Mouse (Mus musculus): Measurements from ENCODE around the gene Tgfb2.

Gene Tgfb2

DNA sequence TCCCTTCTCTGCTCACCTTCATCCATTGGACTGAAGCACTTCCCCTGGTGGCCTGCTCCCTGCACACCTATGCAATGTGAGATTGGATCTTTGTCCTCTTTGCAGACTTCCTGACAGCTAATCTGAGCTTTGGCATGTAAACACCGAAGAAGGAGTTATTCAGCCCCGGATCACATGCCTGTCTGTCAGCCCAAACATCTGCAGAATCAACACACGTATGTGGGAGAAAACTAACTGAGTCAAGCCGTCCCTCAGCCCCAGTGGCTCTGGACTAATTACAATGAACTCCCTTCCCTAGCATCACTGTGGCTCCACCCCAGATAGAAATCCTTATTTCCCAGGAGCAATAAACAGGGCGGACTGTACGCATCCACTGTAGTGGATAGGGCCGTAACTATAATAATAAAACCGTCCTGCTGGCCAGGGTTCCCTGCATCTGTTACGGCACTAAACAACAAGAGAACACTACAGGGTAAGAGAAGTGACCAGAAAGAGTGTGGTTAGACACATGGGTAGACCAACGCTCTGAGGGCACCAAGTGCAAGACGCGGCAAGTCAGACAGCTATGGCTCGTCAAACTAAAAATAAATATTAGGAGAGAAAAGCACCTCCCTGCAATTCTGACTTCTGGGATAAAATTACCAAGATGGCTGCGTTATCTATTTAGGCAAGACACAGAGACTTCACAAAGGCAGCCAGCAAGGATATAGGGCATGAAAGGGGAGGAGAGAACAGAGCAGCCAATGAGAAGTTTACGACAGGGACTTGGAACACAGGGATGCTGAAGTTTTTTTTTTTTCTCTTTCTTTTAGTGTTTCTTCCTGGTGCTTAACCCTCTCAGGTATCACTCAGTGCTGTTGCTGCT lies 3.2 kb downstream of the Tgfb2 start:
- DNase-seq: no peak

DNA sequence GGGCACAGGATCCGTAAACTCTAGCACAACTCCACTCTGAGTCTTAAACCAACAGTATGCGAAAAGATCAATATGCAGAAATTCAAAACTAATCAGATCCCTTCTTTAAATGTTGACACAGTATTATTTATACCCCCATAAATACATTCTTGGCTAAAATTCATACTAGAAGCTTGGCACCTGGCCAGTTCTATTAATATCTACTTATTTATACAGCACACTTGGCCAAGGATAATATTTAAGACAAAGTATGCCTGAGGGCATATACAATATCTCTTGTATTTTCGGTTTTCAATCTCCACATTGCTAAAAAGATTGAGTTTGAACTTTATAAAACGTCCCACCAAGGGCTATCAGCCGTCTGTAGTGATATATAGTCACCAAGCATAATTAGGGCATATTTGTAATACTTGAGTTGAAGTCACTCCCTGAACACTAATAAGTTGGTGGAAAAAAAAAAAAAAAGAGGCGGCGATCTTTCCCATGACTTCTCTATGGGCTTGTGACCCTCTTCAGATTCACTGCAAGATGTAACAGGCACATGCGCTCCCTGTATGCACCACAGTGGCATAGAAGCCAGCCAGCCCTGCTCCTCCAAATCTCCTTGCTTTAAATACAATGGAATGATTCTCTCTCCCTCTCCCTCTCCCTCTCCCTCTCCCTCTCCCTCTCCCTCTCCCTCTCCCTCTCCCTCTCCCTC lies 4.4 kb downstream of the Tgfb2 start:
- no peak for DNase-seq

DNA sequence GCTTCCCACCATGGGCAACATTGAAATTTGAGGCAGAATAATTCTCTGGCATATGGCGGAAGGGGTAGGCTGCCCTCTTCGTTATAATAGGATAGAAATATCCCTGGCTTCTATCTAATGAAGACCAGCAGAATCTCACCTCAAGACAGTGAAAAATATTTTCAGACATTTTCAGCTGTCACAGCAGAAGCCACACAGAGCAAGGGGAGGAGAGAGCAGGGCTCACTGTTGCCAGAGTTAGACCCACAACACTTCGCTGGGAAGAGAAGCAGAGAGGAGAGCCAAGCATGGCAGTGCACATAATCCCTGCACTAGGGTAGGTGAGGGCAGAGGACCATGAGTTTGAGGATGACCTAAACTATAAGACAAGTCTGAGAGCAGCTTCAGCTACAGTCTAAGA lies 5.3 kb downstream of the Tgfb2 start:
- no peak for DNase-seq

DNA sequence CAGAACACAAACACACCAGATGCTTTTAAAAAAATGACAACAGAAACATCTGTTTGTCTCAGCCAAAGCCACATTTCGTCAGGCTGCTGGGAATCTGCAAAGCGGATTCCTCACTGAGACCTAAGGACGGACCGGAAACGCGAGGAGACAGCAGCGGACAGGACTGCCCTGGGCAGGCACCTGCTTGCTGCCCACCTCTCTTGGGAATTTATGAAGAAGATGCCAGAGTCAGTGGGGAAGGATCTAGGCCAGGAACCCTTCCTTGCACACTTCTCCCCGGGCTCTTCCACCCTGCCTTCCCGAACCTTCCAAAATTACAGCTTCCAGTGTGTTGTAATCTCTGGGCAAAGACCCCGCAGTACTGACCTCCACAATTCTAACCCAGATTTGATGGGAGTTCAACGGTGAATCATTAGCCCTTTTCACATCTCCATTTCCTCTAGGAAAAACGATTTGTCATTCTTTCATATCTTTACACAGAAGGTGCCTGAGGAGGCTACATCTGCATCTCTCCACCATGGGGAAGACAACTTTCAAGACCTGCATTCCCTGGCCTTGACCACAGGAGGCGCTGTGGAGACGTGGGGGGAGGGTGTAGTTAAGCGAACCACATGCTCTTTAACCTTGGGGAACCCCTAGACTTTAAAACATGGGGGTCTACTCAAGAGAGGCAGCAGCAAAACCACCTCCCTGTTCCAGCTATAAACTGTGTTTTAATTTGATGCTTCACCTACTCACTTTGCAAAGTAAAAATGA lies 7.0 kb downstream of the Tgfb2 start:
- no peak for DNase-seq

DNA sequence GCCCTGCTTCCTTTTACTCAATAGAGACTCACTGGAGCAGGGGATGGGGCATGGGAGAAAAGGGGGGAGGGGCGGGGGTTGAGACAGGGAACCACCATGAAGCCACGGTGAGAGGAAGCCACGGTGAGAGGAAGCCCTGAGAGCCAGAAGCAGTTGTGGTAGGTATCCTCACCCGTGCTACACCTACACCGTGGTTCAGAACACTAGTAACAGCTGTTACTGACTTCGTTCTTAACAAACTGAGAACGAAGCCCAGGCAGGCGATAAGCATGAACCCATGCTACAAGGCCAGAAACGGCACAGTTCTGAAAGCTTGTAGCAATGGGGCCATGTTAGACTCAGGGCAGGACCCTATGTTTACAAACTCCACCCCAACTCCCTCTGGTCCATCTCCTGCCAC lies 9.6 kb downstream of the Tgfb2 start:
- no peak for DNase-seq

DNA sequence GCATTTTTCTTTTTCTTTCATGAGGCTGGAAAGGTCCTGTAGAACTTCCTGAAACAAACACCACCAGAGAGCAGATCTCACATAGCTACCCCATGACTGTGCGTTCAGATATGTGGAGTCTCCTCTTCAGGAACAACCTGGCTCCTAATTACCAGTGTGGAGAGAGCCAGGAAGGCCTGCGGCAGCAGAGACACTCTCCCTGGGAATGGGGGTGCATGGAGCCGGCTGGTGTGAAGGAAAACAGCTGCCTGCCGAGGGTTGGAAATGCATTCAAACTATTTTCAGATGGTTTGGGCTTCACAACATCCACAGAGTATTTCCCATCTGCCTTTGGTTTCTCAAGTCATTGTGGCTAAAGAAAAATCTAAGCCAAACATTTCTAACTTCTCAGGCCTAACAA lies 10.4 kb downstream of the Tgfb2 start:
- DNase-seq: no peak

DNA sequence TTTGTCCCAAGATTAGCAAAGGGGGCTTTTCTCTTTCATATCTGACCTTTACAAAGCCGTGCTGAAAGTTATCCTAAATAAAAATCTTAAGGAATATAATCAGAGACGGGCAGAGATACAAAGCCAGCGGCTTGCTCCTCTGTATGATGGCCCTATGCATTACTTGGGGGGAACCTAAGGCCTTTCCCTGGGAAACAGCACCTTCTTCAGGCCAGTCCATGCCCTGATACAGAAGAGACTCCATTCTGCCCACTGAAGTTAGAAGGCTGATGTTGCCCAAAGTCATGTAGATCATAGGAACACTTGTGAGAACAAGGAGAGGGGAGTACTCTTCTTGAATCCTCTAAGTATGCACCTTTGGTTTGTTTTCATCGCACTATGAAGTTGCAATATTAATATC lies 13.4 kb downstream of the Tgfb2 start:
- no peak for DNase-seq

DNA sequence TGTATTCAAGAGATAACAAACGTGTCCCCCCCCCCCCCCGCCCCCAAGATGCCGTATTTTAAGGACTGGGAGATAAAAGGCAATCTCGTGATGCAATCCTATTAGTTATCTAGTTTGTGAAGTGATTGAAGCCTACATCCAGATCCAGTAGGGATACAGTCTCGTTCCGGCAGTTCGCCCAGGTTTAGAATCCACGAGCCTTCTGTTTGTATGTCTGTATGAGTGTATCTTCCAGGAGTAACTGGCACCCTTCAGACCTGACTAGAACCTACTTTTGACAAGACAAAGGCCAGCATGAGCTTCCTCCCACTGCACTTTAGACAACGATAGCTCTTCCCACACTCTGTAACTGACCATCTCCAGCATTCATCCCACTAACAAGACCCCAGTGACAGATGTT lies 14.1 kb downstream of the Tgfb2 start:
- DNase-seq: no peak

DNA sequence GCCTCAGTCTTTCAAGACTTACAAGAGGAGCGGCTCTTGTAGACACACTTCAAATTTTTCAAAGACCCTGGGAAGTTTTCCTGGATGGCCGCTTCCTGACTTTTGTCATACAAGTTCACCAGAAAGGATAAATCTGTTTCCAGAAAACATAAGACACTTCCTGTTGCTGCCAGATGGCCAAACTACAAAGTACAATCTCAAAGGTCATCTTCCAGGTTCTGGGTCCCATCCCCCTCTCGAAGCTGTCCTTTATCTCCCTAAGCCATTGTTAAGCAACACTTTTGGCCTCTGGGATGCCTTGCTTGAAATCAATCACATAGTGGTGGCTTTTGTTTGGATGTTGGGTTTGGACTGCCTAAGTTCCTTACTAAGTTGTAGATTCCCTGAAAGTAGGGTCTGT lies 21.7 kb downstream of the Tgfb2 start:
- DNase-seq: no peak

DNA sequence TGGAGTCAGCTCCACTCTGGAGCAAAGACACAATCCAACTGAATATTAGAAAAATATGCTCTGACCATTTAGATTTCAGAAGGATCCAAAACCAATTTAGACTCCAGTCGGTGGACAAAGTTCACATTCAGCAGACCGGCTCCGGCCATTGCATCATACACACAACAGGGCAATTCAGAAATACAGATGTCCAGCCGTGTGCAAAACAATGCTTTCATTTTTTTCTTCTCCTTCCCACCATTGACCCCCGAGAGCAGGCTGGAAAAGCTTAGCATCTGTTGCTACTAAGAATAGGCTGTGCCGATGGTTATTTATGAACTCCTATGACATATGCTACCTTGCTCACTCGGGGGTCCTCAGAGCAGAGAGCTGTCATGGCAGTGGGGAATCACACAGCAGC lies 23.2 kb downstream of the Tgfb2 start:
- no peak for DNase-seq

DNA sequence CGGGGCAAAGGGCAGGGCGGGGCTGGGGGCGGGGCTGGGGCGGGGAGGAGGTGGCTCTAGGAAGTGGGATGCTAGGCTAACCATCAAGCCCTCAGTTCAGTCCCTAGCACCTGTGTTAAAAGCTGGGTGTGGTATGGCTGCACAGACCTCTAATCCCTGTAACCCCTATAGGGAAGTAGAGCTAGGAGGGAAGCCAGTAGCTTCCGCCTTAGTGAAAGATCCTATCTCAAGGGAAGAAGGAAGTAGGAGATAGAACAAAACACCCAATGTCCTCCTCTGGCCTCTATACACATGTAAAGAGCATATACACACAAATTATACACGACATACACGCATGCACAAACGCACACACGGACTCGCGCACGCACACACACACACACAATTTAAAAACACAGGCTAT lies 28.2 kb downstream of the Tgfb2 start:
- no peak for DNase-seq

DNA sequence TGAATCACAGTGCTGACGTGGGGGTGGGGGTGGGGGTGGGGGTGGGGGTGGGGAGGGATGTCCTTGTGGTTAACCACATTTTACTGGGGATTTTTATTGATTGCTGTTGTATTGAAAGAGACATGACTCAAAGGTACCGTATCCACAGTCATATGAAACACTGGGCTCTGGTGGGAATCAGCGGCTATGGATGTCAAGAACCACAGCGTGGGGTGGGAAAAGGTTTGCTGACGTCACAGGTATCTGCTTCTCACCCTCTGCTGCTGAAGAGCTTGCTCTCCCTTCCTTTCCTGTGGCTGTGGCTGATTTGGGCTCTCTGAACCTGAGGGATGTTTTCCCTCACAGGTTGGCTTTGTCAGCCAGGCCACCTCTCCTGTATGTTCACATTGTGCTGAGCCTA lies 29.6 kb downstream of the Tgfb2 start:
- no peak for DNase-seq

DNA sequence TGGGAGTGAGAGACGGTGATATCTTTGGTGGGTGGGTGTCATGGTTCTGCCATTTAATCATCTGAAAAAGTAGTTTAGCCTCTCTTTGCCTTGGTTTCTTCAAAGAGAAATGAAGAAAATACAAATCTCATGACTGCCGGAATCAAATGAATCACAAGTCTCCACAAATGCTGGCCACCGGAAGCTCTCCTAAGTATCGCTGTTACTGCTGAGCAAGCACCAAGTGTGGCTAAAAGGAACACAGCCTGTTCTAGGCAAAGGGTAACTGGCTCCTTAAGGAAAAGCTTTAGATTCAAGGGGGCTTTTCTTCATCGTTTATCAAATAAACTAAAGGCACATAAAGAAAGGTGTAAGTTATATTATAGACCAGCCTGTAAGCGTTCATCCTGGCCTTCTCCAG lies 30.5 kb downstream of the Tgfb2 start:
- DNase-seq: no peak

DNA sequence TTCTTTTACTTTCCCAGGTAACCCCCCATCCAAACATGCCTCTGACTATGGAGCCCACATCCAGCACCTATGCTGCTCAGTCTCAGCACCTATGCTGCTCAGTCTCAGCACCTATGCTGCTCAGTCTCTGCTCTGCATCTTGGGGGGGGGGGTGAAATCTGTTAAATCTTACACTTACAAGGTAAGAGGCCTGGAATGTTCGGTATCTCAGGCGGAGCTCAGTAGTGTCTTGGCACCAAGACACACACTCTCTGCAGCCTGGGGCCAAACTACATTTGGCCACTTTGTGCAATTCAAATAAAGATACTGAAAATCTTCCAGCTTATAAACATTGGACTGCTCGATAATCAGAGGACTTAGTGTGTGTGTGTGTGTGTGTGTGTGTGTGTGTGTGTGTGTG lies 31.2 kb downstream of the Tgfb2 start:
- DNase-seq: no peak

DNA sequence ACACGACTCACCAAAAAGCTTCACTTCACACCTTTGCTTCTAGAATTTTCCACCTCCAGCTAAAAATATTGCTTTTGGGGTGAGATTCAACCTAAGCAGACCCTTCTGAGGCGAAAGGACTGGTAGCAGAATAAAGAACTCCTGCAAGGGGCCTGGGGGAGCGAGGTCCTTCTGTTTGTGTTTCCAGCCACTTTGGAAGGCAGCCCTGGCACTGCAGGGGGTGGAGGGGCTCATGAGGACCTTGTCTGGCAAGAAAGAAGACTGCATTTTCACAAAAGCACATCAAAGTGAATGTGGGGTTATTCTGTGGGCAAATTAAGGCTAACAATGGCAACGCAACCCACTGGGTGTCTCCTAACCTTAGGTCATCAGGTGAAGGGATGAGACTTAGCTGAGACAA lies 32.6 kb downstream of the Tgfb2 start:
- no peak for DNase-seq

DNA sequence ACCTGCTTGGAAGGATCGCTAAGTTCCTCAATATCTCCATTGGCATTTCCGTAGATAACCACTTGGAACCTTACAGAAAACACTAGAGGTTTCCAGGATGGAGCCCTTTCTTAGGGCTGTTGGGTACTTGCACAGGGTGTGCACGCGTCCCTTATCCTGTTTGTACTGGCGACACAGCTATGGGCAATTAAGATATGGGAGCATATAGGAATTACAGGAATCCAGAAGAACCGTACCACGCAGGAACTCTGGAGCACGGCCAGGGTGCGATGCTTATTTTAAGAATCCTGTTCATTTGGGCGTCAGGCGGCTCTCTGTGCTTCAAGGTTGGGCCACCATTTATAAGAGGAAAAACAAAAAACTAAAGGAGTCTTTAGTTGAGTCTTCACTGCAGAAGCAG lies 42.4 kb downstream of the Tgfb2 start:
- no peak for DNase-seq

DNA sequence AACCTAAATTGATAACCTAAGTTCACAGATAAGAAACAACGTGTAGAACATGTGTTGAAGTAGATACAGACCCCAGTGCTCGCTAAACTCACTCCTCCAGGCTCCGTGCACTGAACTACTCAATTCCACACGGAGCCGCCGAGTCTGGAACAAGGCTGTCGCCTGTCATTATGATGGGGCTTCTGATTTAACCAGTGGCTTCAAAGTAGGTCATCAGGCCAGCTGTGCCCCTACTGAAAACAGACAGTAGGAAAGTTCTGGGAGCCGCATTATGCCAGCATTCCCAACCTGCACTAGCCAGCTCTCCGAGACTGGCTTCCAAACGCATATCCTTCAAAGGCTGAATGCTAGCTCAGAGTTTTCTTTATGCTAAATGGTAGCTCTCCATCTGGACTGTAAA lies 42.8 kb downstream of the Tgfb2 start:
- DNase-seq: no peak

DNA sequence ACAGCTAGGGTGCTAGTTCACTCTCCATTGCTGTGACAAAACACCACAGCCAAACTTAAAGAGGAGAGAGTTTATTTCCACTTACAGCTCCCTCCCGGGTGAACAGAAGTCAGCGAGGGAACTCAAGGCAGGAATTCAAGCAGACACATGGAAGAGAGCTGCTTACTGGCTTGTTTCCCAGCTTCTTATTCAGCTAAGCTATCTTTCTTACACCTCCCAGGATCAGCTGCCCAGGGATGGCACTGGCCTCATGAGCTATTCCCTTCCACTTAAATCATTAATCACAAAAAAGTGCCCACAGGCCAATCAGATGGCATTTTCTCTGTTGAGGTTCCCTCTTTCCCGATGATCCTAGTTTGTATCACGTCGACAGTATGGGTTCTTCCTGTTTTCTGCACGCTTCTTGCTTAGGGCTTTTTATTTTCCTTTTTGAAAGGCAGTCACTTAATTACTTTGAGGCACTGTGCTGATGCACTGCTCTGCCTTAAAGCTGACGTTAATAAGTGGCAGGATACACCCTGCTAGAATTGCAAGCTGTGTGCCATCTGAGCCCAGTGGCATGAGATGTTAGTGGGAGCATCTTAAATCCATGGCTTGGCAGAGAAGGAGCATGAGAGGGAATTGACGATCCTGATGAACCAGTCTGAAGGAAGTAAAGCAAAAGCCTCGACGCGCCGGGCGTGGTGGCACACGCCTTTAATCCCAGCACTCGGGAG lies 44.4 kb downstream of the Tgfb2 start:
- no peak for DNase-seq

DNA sequence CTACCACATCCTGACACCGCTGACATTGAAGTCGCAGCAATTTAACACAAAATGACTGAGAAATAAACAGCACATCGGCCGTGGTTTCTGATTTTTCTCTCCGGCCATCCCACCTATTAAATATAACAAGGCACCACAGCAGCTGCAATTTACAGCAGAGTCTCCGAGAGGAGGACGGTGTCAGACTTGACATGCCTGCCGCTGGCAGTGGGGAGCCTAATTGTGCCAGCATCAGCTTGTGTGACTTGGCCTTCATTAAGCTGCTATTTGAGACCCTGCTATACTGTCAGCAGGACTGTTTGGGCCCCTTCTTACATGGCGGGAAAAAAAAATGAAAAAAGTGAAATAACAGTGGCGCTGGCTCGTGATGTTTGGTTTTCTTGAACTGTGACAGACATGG lies 47.0 kb downstream of the Tgfb2 start:
- no peak for DNase-seq

DNA sequence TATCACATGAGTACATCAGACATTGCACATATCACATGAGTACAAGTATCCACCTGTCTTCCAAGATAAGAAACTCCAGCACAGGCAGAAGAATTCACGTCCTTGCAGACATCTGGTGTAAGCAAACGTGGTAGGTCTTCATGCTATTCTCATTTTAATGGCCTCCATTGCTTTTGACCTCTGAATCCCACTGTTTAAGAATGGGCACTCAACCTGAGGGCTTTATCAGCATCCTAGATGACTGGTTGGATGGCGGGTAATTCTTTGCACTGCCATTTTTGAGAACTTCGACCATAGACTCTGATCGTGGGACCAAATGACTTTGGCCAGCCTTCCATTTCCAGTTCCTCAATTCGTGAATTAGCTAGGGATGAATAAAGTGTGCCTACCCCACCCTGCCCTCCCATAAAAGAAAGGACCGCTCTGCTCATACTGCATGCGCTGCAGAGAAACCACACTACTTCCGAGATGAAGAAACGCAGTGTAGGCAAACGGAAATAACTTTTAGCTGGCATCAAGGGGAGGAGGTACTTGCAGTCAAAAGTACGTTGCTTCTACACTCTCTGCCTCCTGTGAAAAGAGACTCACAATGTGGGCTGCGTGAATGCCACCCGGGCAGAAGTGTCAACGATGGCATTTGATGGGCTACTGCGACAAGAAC lies 48.1 kb downstream of the Tgfb2 start:
- DNase-seq: no peak

DNA sequence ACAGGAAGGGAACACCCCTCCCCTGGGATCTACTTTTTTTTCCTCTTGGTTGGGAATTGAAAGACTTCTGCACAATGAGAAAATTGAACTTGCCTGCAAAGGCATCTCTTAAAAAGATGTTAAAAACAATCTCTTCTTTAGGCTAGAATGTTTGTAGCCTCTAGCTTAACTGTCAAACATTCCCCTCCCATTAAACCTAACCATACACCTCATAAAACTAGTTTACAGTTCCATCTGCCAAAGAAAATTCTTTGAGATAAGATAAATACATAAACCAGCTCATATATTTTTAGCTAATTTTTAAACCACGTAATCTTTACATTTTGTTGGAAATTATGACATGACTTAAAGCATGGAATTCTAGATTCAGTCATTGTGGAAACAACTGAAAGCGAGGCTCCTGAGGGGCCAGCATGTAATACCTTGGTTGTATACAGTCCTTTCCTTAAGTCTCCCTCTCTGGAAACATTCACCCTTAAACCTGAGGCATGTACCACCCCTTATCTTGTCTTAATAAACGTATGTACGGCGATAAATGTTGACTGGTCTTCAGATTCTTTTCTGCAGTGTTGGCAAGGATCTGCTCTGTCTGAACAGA lies 49.0 kb downstream of the Tgfb2 start:
- DNase-seq: no peak

DNA sequence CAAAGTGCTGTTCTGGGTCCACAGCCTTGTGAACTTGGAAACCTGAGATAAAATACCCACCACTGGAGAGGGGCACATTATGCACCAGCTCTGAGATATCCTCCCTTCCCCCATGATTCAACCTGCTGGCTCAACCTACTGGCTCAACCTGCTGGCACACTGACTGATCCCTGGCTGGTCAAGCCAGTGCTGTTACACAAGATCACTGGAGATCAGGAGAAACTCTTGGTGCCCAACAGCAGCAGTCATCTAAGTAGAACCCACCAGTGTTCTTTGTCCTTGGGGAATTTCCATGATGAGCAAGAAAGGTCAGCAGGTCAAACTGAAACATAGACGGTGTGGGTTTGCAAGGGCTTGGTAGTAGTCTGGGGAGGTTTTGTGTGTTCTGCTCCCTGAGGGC lies 49.6 kb downstream of the Tgfb2 start:
- no peak for DNase-seq

All from thymus, postnatal 14 days (tissue).